Mouse (Mus musculus) heart, adult 9 months (tissue): ENCODE measurements around the gene Ocln.
"Not testable (repeated sequence)": the region's sequence is repeated elsewhere in the genome, so short reads cannot be mapped to it uniquely, and the experiment has no call there.

Source experiments
- DNase-seq, 2 experiments: peaks; one replicate each; pipeline ENCODE4 v3.0.0; 2022; ENCODE audit warnings: low spot score in 2 of 2

Gene Ocln

DNA sequence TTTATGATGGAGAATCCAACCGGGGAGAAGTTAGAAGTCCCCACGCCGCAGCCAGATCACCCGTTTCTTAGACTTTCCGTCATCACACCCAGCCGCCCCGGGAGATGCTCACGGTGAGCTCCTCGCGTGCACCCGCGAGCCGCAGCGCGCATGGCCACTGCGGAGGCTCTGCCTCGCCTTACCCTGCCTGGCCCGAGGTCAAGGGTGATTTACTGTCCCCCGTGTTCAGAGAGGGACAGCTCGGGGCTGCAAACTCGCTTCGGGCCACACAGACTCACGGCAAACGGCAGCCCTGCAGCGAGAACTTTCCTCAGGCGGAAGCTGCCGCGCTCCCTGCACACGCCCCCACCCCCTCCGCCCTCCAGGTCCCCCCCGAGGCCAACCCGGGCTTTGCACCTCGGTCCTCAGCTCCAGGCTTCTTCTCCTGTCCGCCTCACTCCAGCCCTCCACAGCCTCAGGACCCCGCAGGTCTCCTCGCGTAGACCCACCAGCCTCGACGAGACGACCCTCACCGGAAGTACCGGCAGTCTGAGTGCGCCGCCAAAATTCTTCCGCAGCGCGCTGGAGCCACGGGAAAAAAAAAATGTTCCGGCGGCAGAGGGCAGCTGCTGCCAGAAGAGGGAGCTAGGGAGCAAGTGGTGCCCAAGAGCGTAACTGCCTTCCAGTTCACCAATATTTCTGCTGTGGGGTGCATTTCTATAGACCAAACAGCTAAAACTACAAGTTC is 60.3 kb downstream of the Ocln start, which contains the start of gene Gtf2h2:
Gtf2h2 (minus strand) TSS at position 519 of the 727 bp plus-strand sequence.
- peak; percentile 58 to 75 for DNase-seq

DNA sequence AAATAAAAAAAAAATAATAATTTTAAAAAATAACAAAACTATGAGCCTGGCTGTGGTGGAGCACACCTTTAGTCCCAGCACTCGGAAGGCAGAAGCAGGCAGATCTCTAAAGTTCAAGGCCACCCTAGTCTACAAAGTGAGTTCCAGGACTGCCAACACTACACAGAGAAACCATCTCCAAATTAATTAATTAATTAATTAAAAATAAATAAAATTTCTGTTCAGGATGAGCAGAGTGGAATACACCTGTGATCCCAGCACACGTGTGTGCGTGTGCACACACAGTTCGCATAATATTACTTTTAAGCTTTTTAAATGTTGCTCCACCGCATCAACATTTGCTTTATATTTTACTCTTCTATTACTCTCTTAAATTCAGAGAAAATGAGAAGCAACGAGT is 60.9 kb downstream of the Ocln start:
- DNase-seq = no peak

DNA sequence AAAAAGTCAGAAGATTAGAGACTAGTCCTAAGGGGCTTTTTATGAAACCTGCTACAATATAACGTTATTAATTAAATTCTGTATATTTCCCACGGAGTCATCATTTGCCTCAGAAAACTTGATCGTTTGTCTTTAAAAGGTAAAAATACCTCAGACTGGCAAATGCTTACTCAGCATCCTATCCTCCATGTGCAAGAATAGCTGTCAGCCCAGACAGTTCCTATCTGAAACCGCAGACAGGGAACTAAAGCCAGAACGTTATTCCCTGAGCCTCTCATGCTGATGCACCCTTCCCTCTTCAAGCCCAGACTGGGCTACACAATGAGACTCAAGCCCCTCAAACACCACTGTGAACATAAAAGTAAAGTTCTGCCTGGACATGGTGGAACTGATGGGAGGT is 62.1 kb downstream of the Ocln start:
- no peak for DNase-seq

DNA sequence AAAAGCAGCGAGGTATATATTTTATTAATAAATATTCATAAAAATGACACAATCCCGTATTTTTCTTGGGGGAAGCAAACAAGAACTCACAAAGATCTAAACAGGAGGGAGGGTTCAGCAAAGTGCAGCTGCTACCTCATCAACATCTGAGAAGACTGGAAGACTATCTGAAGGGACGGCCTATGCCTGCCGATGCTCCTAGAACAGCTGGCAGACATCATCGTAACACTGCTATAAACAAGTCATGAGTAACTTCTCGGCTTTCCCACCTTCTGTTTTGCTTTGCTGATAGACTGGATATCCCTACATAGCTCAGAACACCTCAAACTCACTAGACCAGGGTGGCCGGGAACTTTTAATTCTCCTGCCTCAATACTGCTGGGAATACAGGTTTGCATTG is 68.9 kb downstream of the Ocln start:
- no peak for DNase-seq

DNA sequence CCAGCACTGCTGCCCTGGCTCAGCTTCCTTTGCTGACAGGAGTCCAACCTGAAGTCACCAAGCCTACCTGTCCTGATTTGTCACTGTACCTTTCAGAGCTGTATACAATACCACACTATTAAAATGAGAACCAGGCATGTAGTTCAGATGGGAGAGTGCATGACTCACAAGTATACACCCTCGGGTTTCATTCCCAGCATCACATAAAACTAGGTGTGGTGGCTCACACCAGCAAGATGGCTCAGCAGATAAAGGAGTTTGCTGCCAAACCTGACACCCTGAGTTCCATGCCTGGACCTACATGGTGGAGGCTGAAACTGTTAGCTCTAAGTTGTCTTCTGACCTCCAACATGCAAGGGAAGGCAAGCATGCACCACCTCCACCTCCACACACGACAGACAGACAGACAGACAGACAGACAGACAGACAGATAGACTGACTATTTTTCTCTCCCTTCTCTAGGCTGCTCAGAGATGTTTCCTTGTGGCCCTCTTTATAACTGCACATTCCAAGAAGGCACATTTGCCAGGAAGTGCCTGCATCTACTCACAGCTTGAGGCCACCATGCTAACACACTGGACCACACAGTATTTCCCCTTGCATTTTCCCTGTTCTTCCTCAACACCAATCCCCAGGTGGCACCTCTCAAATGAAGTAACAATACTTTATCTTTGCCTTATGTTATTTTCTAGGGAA is 88.8 kb downstream of the Ocln start:
- DNase-seq = no peak

DNA sequence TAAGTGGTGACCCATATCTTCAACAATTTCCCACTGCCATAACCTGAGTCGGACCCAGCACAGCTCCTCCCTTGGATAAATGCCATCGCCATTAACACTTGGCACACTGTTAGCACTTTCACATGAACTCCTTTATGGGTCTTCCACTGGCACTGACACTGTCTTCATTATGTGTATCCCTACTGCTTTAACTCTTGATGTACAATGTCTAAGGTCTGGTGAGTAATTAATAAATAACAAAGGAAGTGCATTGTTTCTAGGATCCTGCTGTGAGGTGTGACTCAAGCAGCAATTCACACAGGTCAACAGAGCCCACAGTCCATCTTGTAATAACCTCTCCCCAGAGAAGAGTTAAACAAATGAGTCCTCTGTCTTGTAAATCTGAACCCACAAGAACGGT is 91.2 kb downstream of the Ocln start:
- DNase-seq = no peak

DNA sequence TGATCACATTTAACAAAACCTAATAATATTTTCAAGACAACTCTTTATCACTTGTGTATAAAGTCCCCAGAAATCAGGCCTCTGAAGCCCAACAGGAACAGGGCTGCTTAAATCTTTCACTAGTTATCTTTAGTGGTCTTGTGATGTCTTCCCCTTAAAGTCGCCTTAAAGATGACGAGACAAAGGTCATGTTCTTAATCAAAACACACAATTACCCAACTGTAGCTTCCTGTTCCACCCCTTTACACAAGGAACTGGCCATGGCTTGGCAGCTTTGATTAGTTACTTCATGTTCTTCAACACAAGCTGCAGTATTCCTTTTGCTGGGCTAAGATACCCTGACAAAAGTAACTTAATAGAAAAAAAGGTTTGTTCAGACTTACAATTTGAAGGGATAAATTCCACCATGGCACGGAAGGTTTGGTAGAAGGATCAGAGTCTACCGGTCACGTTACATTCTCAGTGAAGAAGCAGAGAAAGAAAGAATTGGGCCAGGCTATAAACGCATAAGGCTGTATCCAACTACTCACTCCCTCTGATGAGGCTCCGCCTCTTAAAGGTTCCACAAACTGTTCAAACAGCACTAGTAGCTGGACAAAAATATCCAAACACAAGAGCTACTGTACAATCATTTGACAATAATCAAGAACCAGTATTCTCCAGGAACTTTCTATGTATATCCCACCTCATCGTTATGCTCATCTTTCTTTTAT is 99.9 kb downstream of the Ocln start, which contains the start of gene Naip1:
Naip1 (minus strand) TSS at position 455 of the 713 bp plus-strand sequence.
- not testable (repeated sequence) for DNase-seq

DNA sequence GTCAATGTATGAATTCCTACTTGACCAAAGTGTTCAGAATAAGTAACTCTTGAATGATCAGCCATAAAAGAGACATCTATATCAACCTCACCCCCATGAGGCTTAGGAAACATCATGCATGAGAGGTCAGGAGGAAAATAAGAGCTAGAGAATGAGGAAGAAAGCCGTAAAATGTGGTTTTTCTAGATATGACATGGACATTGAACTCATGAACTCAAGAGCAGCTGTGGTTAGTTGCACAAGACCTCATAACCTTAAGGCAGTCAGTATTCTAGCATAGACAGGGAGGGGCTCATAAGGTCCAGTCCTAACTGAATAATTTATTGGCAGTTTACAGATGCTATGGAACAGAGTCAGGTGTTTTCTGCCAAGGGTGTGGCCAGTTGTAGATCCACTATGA is 103.0 kb downstream of the Ocln start:
- no peak for DNase-seq
